Mouse (Mus musculus): Measurements from ENCODE around the gene Lyrm4. TPM values are rescaled to one million over a fixed set of nuclear protein-coding genes. Genes with fewer than 3 reads are reported as not detected.

The Lyrm4 gene
- polyA plus RNA-seq, 1 experiment = 2.6 TPM

DNA sequence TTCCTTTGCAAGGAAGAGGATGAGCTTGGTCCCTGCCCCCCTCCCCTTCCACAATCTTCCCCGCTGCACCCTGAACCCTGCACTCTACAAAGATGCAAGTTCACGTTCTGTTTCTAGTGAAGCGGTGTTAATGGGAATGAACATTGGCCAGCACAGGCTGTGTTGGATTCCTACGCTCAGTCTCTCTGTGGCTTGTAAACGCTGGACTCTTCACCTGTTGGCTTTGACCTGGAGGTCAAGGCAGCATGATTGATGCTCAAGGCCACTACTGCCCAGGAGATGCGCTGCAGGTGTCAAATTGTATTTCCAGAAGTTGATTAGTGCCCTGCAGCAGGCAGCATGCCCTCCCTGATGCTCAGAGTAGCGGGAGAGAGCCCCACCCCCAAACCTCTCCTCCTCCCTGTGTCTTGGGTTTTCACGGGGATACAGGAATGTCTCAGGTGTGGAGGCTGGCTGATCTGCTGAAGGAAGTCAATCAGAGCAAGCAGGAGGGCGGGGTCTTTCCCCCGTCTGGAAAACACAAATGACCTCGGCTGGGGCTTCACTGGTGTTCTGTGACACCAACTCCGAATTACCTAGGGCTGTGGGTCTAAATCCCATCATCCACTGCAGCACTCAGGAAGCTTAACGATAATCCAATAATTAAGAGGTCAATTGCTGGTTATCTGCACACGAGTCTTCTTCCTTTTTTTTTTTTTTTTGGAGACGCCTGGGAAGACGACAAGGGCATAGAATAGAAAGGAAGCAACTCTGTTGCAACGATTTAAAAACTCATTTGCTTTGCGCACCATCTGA is 177.3 kb downstream of the Lyrm4 start:
- WGBS = 47% methylated on average over 18 of the region's 18 CpGs
- Histone ChIP-seq H3K4me3 (ENCODE audit: low read depth, low read length) (no peak overlapping the region), H3K27ac (ENCODE audit: insufficient read depth, low read depth, low read length) (no peak overlapping the region), H3K36me3 (ENCODE audit: control insufficient read depth, insufficient read depth, low read length) (no peaks in the 10 kb centered on the region), H3K4me1 (ENCODE audit: control insufficient read depth, insufficient read depth, insufficient read length, low read length) (peaks cover 4% of the 10 kb centered on the region; the same call in 1 of the 2 replicates), H3K27me3 (ENCODE audit: control insufficient read depth, insufficient read depth, low read length) (no peaks in the 10 kb centered on the region)
- TF ChIP-seq POLR2A (IDR thresholded peaks at IDR 0.05; ENCODE audit: low read depth, low read length) (no peak), CTCF (IDR thresholded peaks at IDR 0.05; ENCODE audit: extremely low read depth, insufficient read length, insufficient replicate concordance, low read depth, low read length) (no peak)

DNA sequence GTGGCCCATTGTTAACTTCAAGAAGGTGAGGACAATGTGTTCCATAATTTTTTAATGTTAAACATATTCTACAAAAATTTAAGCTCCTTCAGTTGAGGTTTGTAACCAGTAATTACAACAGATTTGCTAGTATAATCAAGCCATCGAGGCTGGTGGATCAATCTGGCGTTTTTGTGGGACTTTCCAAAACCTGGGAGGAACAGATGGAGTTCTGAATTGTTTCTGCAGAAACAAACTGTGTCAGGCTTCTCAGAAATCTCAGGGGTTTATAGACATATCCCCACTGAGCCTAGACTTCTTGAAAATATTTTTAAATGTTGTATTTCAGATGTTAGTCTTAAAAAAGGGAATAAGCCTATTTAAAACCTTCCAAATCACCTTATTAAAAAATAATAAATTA is 179.3 kb downstream of the Lyrm4 start:
- WGBS = 84% methylated on average over 2 of the region's 2 CpGs

More for the DNA sequence above, 179.3 kb downstream of the Lyrm4 start:
- H3K4me3 ChIP-seq (ENCODE audit: low read depth, low read length) = no peak overlapping the region
- H3K36me3 ChIP-seq (ENCODE audit: control insufficient read depth, insufficient read depth, low read length) = no peaks in the 10 kb centered on the region
- H3K4me1 ChIP-seq (ENCODE audit: control insufficient read depth, insufficient read depth, insufficient read length, low read length) = peaks cover 4% of the 10 kb centered on the region; the same call in 1 of the 2 replicates
- TF ChIP-seq CTCF (IDR thresholded peaks at IDR 0.05; ENCODE audit: extremely low read depth, insufficient read length, insufficient replicate concordance, low read depth, low read length) (no peak), POLR2A (IDR thresholded peaks at IDR 0.05; ENCODE audit: low read depth, low read length) (no peak)
- no peak overlapping the region for H3K27ac ChIP-seq (ENCODE audit: insufficient read depth, low read depth, low read length)
- peaks cover 2% of the 10 kb centered on the region; the same call in 1 of the 2 replicates for H3K27me3 ChIP-seq (ENCODE audit: control insufficient read depth, insufficient read depth, low read length)

Other genes starting within 250 kb of the Lyrm4 start
- 0.56 and 2.0 TPM in 2 replicates for gene Rpp40, start 211.2 kb downstream of the Lyrm4 start, polyA plus RNA-seq (2012; rRNA removed)
- 0.05 TPM in 1 of 2 replicates, not detected in the other for gene Ppp1r3g, start 158.7 kb downstream of the Lyrm4 start, polyA plus RNA-seq (2012; rRNA removed)
- gene Fars2, start 114 bp downstream of the Lyrm4 start, polyA plus RNA-seq (2012; rRNA removed) = 23.4 and 42.6 TPM in 2 replicates